Mouse (Mus musculus) activated CD4-positive, CD25-positive, alpha-beta regulatory T cell, adult 4 months (primary cell): Measurements from ENCODE around the gene Nol9. TPM values are rescaled to one million over a fixed set of nuclear protein-coding genes. Genes with fewer than 3 reads are reported as not detected.

Source experiments
- ATAC-seq: one replicate; pipeline ENCODE4 v1.8.0; 2017
- polyA plus RNA-seq, 2 experiments: library from polyadenylated mRNA; unstranded; fragments of 100-300 nt; shearing (Covaris generic); gene quantifications; one replicate each; pipeline ENCODE4 v1.2.1; 2017

Gene Nol9
- polyA plus RNA-seq, 2 experiments from 2014 or later = 11.3 to 14.6 TPM

- no peak for ATAC-seq
Measured at GRCm38 (mm10) chr4:152062390-152063110, 23.4 kb downstream of the Nol9 start.

GRCm38 (mm10) chr4:152067280-152067679, 28.2 kb downstream of the Nol9 start:
- no peak for ATAC-seq

GRCm38 (mm10) chr4:152068166-152068724, 29.1 kb downstream of the Nol9 start:
- ATAC-seq = no peak

GRCm38 (mm10) chr4:152069245-152069644, 30.1 kb downstream of the Nol9 start:
- ATAC-seq = no peak

GRCm38 (mm10) chr4:152070494-152071396, 31.6 kb downstream of the Nol9 start:
- no peak for ATAC-seq

- ATAC-seq = no peak
Measured at GRCm38 (mm10) chr4:152072121-152072601, 33.0 kb downstream of the Nol9 start, which contains the start of gene Plekhg5. Gene Plekhg5, plus strand, starts transcription at chr4:152072498.

- no peak for ATAC-seq
Measured at GRCm38 (mm10) chr4:152072655-152073054, 33.5 kb downstream of the Nol9 start.

GRCm38 (mm10) chr4:152073715-152074114, 34.6 kb downstream of the Nol9 start:
- ATAC-seq = no peak

GRCm38 (mm10) chr4:152074548-152074947, 35.4 kb downstream of the Nol9 start:
- no peak for ATAC-seq

- ATAC-seq = no peak
Measured at GRCm38 (mm10) chr4:152077191-152077590, 38.1 kb downstream of the Nol9 start.

- ATAC-seq = no peak
Measured at GRCm38 (mm10) chr4:152078105-152078530, 39.0 kb downstream of the Nol9 start.

GRCm38 (mm10) chr4:152079261-152079660, 40.1 kb downstream of the Nol9 start:
- ATAC-seq = no peak

- ATAC-seq = no peak
Measured at GRCm38 (mm10) chr4:152079931-152080330, 40.8 kb downstream of the Nol9 start.

- ATAC-seq = no peak
Measured at GRCm38 (mm10) chr4:152083611-152084220, 44.6 kb downstream of the Nol9 start.

- no peak for ATAC-seq
Measured at GRCm38 (mm10) chr4:152084616-152085015, 45.5 kb downstream of the Nol9 start.

- ATAC-seq = peak; percentile 83
Measured at GRCm38 (mm10) chr4:152086505-152087210, 47.5 kb downstream of the Nol9 start.

GRCm38 (mm10) chr4:152087211-152088081, 48.3 kb downstream of the Nol9 start:
- no peak for ATAC-seq

GRCm38 (mm10) chr4:152088133-152088532, 49.0 kb downstream of the Nol9 start:
- ATAC-seq = no peak

- ATAC-seq = no peak
Measured at GRCm38 (mm10) chr4:152088556-152089120, 49.5 kb downstream of the Nol9 start.

- no peak for ATAC-seq
Measured at GRCm38 (mm10) chr4:152090191-152090590, 51.1 kb downstream of the Nol9 start.
